Mouse (Mus musculus) limb, embryonic 14.5 days (tissue): ENCODE measurements around the gene Zbtb16. TPM values are rescaled to one million over a fixed set of nuclear protein-coding genes. Genes with fewer than 3 reads are reported as not detected.

ENCODE experiments used
- ATAC-seq: fragments of 200-750 bp; cut with Nextera tagmentation; 2 replicates; pipeline ENCODE4 v1.8.0; 2017; ENCODE audit warnings: low read depth, moderate number of reproducible peaks, moderate TSS enrichment; ENCODE audit not compliant: low FRiP score
- DNase-seq: peaks from one replicate; pipeline ENCODE4 v3.0.0-alpha.2; 2015; ENCODE audit warnings: low spot score
- H3K27ac ChIP-seq: fragments of 300-500 bp; sonication (generic); replicated peaks from 2 replicates; pipeline ENCODE4 v1.5.1; 2014; ENCODE audit warnings: low read depth, mild to moderate bottlenecking, low read length, moderate library complexity, mixed read lengths
- H3K27me3 ChIP-seq: fragments of 300-500 bp; sonication (generic); 2 replicates; pipeline ENCODE4 v1.6.1; 2014; ENCODE audit warnings: low read length, mixed read lengths; ENCODE audit not compliant: control insufficient read depth, insufficient read depth
- H3K36me3 ChIP-seq: fragments of 300-500 bp; sonication (generic); 2 replicates; pipeline ENCODE4 v1.6.1; 2014; ENCODE audit warnings: mild to moderate bottlenecking, low read length, moderate library complexity, mixed read lengths; ENCODE audit not compliant: control insufficient read depth, insufficient read depth
- H3K4me1 ChIP-seq: fragments of 300-500 bp; sonication (generic); 2 replicates; pipeline ENCODE4 v1.6.1; 2014; ENCODE audit warnings: antibody characterized with exemption, low read length, mixed read lengths; ENCODE audit not compliant: control insufficient read depth, insufficient read depth
- H3K4me2 ChIP-seq: fragments of 300-500 bp; sonication (generic); replicated peaks from 2 replicates; pipeline ENCODE4 v1.6.1; 2014; ENCODE audit warnings: low read depth, mild to moderate bottlenecking, low read length, moderate library complexity; ENCODE audit not compliant: severe bottlenecking
- H3K4me3 ChIP-seq: fragments of 300-500 bp; sonication (generic); replicated peaks from 2 replicates; pipeline ENCODE4 v1.5.1; 2014; ENCODE audit warnings: low read length
- H3K9ac ChIP-seq: fragments of 300-500 bp; sonication (generic); 2 replicates; pipeline ENCODE4 v1.6.1; 2014; ENCODE audit warnings: mild to moderate bottlenecking, low read depth, low read length, moderate library complexity; ENCODE audit not compliant: severe bottlenecking
- H3K9me3 ChIP-seq: fragments of 300-500 bp; sonication (generic); 2 replicates; pipeline ENCODE4 v1.6.1; 2016; ENCODE audit warnings: low read length; ENCODE audit not compliant: control insufficient read depth
- POLR2A ChIP-seq: fragments of 200-500 bp; IDR thresholded peaks from 2 replicates; pipeline ENCODE4 v1.8.0; 2012; ENCODE audit warnings: inconsistent platforms, mild to moderate bottlenecking, moderate library complexity, borderline replicate concordance; ENCODE audit not compliant: insufficient read depth, insufficient read length; ENCODE audit errors: extremely low read depth
- WGBS: fragments of 180-500 bp; shearing (Covaris S2); extraction: QIAGEN DNeasy Blood & Tissue Kit; methylation state at CpG from one replicate; pipeline ENCODE4 v1.1.7; 2014; 5-methylcytosine and 5-hydroxymethylcytosine counted together
- polyA plus RNA-seq, 2 experiments: library from polyadenylated mRNA; depleted of rRNA in 1 of 2; stranded (reverse) in 1 of 2; unstranded in 1 of 2; fragments of >200 nt; fragmentation: Nextera tagmentation in 1 of 2; extraction: Ambion mirVana in 1 of 2; gene quantifications; 2 replicates each; pipeline versions ENCODE4 v1.2.1 to v1.2.3; 2012 to 2014

The Zbtb16 gene
- polyA plus RNA-seq, 2 experiments, result 0.91 to 1.9 TPM

GRCm38 (mm10) chr9:48803460-48804240, 32.4 kb downstream of the Zbtb16 start:
- Histone ChIP-seq H3K36me3 (no peaks in the 10 kb centered on the region), H3K4me1 (no peaks in the 10 kb centered on the region), H3K27me3 (no peaks in the 10 kb centered on the region), H3K9me3 (no peaks in the 10 kb centered on the region), H3K27ac (no peak overlapping the region), H3K4me3 (no peak overlapping the region), H3K4me2 (no peak overlapping the region), H3K9ac (no peak overlapping the region)
- no peak for DNase-seq
- TF ChIP-seq POLR2A, result no peak
- WGBS, result 89% methylated on average over 27 of the region's 27 CpGs
- ATAC-seq, result no peak

GRCm38 (mm10) chr9:48802374-48802773, 33.6 kb downstream of the Zbtb16 start:
- no peak for ATAC-seq

GRCm38 (mm10) chr9:48801322-48801721, 34.7 kb downstream of the Zbtb16 start:
- H3K4me2 ChIP-seq, result no peak overlapping the region
- H3K36me3 ChIP-seq, result no peaks in the 10 kb centered on the region
- DNase-seq, result no peak
- H3K9ac ChIP-seq, result no peak overlapping the region
- no peaks in the 10 kb centered on the region for H3K9me3 ChIP-seq
- WGBS, result 71% methylated on average over 5 of the region's 5 CpGs
- peaks cover 3% of the 10 kb centered on the region for H3K4me1 ChIP-seq
- H3K4me3 ChIP-seq, result no peak overlapping the region
- ATAC-seq, result no peak
- H3K27me3 ChIP-seq, result 0 out of 2 replicates have a peak, but pooled peaks cover 7% of the 10 kb centered on the region
- H3K27ac ChIP-seq, result no peak overlapping the region
- no peak for TF ChIP-seq POLR2A

More at GRCm38 (mm10) chr9:48802374-48802773, 33.6 kb downstream of the Zbtb16 start:
- TF ChIP-seq POLR2A, result no peak
- Histone ChIP-seq H3K27ac (no peak overlapping the region), H3K36me3 (no peaks in the 10 kb centered on the region), H3K4me2 (no peak overlapping the region), H3K27me3 (no peaks in the 10 kb centered on the region), H3K4me1 (no peaks in the 10 kb centered on the region), H3K9ac (no peak overlapping the region), H3K9me3 (no peaks in the 10 kb centered on the region), H3K4me3 (no peak overlapping the region)
- DNase-seq, result no peak
- 70% methylated on average over 5 of the region's 5 CpGs for WGBS

GRCm38 (mm10) chr9:48800627-48801026, 35.4 kb downstream of the Zbtb16 start:
- Histone ChIP-seq H3K4me3 (no peak overlapping the region), H3K27ac (no peak overlapping the region), H3K9ac (no peak overlapping the region), H3K4me1 (peaks cover 10% of the 10 kb centered on the region), H3K9me3 (no peaks in the 10 kb centered on the region), H3K36me3 (no peaks in the 10 kb centered on the region), H3K4me2 (no peak overlapping the region), H3K27me3 (peaks cover 11% of the 10 kb centered on the region; the same call in 1 of the 2 replicates)
- TF ChIP-seq POLR2A, result no peak
- WGBS, result 38% methylated on average over 8 of the region's 8 CpGs
- DNase-seq (no peak), ATAC-seq (no peak)

GRCm38 (mm10) chr9:48798044-48798443, 38.0 kb downstream of the Zbtb16 start:
- no peak for TF ChIP-seq POLR2A
- Histone ChIP-seq H3K27me3 (peaks cover 11% of the 10 kb centered on the region; the same call in 1 of the 2 replicates), H3K9ac (no peak overlapping the region), H3K4me1 (peaks cover 14% of the 10 kb centered on the region), H3K27ac (no peak overlapping the region), H3K36me3 (no peaks in the 10 kb centered on the region), H3K4me2 (no peak overlapping the region), H3K9me3 (no peaks in the 10 kb centered on the region), H3K4me3 (no peak overlapping the region)
- DNase-seq (no peak), ATAC-seq (no peak)
- WGBS, result 86% methylated on average over 6 of the region's 6 CpGs
